Mouse (Mus musculus) frontal cortex, adult (tissue): ENCODE results near the gene Pgm2l1.

ENCODE experiments used
- ATAC-seq: cut with Nextera tagmentation; 2 replicates; pipeline ENCODE4 v1.9.2; 2017; ENCODE audit warnings: mild to moderate bottlenecking, moderate library complexity, mixed read lengths; ENCODE audit not compliant: low TSS enrichment

The Pgm2l1 gene

DNA sequence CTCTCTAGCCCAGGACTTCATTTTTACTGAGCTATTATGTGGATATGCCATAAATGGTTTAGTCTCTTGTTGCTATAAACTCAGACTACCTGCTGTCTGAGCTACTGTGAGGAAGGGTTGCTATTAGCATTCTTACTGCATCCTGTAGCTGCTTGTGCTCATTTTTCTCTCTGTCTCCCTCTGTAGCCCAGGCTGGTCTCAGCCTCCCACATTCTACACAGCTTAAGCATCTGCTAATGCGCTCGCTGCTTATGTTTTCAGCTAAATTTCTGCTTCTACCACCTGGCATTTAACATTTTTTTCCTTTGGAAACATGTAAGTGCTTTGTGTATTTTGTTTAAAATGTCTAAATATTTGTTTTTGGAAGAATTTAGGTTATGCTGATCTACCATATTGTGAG lies 68.6 kb downstream of the Pgm2l1 start:
- peak; percentile 88 for ATAC-seq

DNA sequence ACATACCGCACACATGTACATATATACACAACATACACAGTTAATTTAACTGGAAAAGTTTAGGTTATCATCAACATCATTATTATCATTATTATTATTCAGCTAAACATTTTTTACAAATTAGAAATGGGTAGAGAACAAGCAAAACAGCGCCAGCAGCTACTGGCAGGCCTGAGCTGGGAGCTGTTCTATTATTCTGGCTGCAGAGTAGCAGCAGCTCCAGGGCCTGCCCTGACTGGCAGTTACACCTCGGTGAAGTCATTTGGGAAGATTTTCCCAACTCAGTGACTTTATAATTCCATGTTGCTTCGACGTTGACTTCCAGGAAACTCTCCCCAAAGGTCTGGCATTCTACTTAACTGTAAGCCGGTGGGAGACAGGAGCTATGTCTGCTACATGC lies 69.5 kb downstream of the Pgm2l1 start:
- no peak for ATAC-seq

DNA sequence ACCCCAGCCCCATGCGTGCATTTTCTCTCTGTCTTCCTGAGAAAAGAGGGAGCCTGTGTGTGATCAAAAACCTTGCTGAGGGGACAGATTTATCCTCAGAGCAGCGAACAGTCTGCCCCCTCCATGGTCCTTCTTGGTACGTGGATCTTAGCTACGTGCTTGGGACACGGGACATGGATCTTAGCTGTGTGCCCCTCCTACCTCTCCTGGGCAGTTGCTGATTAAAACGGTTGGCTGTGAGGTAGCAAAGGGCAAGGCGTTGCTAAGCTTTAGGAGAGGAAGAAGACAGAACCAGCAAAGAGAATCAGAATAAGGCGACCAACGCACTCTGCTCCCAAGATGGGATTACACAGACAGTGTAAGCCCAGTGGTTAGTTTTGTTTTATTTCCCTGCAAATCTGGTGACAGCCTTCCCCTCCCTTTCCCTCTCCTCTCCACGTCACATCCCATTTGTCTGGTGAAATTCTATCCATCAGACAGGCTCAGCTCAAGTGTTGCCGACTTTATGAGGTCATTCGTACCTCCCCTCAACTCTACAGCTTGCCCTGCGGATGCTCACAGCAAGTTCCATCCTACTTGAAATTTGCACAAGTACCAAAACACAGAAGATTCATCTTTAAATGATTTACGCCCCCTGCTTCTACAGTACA lies 71.8 kb downstream of the Pgm2l1 start:
- no peak for ATAC-seq

DNA sequence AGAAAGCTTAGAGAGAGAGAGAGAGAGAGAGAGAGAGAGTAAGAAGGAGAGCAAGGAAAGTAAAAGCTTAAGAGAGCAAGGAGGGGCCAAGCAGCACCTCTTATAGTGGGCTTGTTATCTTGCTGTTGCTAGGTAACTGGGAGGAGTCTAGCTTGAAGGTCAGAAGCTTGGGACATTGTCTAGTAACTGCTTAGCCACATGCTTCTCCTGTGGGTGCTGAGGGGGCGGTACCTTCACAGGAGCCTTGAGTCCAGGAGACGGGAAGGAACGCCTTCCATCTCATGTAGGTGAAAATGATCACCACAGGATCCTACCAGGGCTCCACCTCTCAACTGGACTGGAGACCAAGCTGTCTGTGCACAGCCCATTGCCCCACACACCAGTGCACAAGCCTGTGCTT lies 74.2 kb downstream of the Pgm2l1 start:
- no peak for ATAC-seq

DNA sequence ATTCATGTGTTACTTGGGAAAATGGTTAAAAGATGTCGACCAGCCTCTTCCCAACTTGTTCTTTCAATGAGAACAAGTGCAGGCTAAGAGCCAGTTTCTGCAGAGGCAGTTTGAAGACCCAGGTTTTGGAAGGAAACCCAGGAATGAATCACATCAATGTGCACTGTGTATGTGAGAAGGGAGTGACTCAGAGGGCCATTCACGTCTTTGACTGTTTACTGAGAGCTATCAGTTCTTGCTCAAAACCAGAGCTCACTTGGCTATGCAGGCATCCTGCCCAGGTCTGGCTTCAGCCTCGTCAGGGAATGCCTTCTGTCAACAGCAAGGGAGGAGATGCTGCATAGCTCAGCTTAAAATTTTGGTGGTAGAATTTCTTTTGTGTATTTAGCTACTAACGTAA lies 75.1 kb downstream of the Pgm2l1 start:
- ATAC-seq, result peak; percentile 96

DNA sequence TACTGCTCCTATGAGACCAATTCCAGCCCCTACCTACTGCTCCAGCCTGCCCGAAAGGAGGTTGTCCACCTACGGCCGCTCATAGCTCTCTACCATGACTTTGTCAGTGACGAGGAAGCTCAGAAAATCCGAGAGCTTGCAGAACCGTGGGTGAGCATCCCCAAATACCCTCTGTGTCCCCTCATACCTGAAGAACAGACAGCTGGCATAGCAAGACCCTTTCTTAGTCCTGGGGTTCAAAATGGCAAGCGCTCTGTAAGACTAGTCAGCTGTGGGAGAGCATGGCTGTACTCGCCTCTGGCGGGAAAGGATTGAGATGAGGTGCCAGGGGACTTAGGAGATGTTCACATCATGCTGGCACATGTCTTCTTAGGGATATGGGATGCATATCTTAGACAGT lies 78.7 kb downstream of the Pgm2l1 start:
- no peak for ATAC-seq

DNA sequence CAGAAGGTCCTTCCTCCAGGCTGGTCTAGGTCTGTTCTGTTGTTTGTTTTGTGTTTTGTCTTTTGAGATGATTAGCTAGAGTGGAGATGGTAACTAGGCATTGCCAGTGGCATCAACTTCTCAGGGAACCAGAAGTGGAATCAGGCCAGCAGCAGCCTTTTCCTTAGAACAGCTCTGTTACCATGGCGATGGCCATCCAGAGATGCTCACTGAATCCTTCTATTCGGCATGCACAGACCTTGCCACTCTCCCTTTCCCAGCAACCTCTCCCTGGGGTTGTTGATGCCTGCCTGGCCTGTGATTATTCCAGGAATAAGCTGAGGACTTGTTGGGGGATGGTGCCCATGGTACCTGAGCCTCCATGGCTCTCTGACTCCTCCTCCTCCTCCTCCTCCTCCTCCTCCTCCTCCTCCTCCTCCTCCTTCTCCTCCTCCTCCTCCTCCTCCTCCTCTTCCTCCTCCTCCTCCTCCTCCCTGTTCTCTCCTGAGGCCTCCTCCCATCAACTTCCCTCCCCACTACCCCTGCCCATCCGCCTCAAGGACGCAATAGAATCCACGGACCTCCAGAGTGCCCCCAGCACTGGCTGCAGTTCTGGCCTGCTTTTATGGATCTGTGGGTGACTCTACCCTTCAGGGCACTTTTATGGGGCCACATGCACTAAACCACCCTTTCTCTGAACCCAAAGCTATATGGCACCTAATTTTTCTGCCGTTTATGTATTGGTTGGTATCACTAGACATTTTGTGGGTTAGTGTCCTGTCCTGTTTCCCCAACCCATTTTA lies 80.9 kb downstream of the Pgm2l1 start:
- ATAC-seq, result peak; percentile 79

DNA sequence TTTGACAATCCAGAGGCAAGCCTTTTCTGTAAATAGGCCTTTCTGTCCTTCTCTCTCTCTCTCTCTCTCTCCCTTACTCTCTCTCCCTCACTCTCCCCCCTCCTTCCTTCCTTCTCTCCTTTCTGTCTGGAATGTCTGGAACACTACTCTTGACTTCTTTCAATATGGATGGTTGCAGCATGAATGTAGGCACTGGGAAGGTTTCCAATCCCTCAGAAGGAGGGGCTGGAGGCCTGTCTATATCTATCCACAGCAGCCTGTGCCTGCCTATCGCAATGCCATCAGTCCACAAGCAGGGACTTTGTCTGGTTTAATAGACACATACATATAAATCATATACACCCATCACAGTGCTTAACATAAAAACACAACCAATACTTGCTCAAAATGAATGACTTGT lies 82.0 kb downstream of the Pgm2l1 start:
- peak; percentile 68 for ATAC-seq

DNA sequence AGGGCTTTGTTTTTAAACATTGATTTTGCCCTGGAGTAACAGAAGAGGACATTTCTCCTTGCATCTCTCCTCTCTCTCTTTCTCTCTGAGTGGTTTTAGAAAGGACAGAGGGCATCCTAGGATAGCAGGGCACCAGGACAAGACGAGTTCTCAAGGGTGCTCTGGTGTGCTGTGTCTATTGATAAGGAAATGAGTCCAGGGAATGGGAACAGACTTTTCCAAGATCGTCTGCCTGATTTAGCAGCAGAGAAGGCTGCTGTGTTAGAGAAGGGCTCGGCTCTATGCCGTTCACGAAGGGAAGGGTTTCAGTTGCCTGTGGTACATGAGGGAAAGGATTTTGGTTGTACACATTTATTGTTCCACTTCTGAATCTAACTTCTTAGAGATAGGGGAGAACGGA lies 82.5 kb downstream of the Pgm2l1 start:
- ATAC-seq, result 0 out of 2 replicates have a peak, but pooled peaks have one; percentile 17

DNA sequence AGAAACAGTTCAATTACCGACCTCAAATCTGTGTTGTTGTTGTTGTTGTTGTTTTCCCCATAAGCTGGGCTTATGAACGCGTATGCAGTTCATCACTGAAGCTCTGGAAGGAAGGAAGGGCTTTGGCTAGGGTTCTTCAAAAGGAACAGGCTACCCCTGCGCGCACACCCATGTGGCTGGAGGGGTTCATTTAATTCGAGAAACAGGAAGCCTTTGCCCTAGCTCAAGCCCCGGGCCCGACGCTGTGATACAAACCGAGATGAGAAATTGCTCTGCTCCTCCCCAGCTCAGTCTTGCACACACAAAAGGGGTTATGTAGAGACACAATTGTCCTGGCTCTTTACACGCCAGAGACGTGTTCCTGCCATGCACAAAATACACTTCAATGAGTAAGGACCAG lies 83.1 kb downstream of the Pgm2l1 start:
- no peak for ATAC-seq

DNA sequence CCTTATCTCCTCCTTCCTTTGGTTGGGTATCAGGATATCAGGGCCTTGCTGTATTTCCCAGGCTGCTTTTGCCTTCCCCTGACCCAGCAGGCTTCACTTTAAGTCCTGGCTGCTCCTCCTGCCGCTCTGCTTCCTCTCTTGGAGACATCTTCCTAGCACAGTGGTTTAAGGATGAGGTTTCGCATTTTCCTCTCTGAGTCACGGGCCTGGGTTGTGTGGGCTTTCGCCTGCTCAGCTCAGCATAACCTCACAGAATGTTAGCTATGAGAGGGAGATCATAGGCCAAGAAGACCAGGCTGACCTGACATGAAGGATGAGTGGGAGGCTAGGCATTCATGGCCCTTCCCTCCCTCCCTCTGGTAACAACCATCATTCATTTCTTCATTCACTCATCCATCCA lies 85.5 kb downstream of the Pgm2l1 start:
- no peak for ATAC-seq

DNA sequence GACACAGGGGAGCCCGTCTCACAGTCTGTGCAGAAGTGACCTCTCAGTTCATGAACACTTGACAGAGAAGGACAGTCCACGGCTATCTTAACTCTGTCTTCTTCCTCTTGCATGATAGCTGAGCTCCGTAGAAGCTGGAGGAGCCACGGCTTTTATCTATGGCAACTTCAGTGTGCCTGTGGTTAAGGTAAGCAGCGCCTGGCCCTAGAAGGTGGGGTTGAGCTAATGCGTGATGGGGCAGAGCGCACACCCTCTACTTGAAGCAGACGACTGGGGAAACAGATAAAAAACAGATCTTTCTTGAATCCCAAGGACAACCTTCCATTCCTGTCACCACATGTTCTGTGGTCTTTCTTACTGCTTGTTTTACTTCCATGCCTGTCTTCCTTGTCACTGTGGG lies 89.7 kb downstream of the Pgm2l1 start:
- no peak for ATAC-seq

DNA sequence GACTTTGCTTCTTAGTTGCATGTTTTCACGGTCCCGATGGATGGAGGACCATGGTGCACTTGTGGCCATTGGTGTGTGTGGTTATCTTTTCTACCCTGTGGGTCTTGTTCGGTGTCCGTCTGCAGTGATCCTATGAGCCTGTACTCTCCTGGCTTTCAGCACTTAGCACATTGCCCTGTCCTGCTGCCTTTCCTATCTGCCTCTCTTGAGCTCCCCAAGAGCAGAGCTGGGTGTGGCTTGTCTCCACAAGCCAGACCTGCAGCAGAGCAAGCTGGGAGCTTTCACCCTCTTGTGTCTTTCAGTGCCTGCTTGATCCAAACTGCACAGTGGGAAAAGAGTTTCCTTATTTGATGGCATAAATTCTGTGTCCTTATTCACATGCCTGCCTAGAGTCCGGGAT lies 90.3 kb downstream of the Pgm2l1 start:
- ATAC-seq, result no peak

DNA sequence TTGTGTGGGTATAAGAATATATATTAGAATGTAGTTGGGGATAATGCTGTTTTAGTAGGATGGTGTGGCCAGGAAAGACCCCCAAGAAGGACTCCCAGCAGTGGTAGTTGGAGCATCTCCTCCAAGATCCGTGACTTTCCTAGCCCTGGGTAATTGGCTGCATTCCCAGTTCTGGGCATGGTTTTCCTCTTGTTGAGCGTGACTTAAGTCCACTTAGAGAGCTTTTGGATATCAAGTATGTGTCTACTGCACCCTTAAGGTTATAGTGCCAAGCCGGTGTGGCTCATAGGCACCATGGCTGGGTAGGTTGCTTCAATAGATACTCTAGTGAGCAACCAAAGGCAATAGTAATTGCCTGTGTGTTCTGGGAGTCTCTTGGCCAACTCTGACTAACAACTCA lies 96.5 kb downstream of the Pgm2l1 start:
- no peak for ATAC-seq

DNA sequence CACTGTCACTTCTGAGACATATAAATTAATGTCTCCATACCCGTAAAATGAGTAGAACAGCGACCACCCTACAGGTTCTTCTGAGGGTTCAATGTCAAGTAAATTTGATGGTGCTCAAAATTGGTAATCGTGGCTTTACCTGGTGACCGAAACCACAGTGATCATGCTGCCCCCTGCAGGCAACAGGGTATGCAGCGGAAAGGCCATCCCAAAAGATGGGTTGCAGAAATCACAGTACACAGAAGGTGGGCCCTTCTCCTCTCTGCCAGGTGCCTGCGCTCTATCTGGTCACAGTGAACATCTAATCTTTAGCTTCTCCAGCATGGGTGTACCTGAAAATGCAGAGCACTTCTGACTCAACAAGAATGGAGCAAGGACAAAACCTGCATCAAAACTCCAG lies 98.3 kb downstream of the Pgm2l1 start:
- peak; percentile 51 for ATAC-seq

DNA sequence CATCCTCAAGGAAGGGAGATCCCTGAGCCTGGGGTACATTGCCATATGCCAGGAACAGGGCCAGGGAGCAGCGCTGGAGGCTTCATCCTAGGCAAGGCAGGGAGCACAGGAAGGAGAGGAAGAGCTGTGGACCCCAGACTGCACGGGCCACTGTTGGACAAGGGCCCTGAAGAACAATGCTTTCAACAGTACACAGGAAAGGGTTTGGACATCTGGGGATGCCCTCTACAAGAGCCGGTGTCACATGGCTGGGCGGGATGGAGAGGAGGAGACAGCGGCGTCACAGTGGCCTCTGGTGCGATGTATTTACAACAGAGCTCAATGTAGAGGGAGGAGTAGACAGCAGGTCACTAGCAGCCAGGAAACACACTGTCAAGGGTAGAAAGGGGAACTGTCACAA lies 100.3 kb downstream of the Pgm2l1 start:
- no peak for ATAC-seq
